Mouse (Mus musculus) adrenal gland, postnatal 36 days (tissue): ENCODE measurements at regions not wholly inside any gene's neighbourhood (a gene's known extent, or its start where the extent isn't known, plus 50 kb on each side); places are given as distances from the start of the nearest gene placed in this dataset.
A peak's percentile ranks its signal among the peaks of the same experiment; 100 is the strongest.

Experiments
- DNase-seq, 2 experiments: peaks; one replicate each; pipeline ENCODE4 v3.0.0; 2021; ENCODE audit warnings: mixed read lengths in 1 of 2

DNA sequence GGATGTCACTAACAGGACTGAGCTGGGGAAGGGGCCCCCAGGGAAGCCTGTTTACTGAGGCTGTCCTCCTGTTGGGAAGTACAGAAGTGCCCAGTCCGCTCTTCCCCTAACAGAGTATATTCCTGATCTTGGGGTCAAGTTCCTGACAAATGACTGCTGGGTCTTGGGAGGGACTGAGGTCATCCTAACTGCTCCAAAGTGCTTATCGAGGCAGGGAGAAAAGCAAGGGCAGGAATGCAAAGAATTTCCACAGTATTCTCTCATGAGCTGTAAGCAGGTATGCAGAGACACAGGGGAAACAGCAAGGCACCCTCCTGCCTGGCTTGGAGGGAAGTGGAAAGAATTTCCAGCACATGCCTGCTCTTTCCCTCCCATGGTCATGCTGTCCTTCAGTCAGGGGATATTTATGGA, 107.9 kb downstream of the Oma1 start:
- peak in 1 of 2 experiments; percentile 12 for DNase-seq

DNA sequence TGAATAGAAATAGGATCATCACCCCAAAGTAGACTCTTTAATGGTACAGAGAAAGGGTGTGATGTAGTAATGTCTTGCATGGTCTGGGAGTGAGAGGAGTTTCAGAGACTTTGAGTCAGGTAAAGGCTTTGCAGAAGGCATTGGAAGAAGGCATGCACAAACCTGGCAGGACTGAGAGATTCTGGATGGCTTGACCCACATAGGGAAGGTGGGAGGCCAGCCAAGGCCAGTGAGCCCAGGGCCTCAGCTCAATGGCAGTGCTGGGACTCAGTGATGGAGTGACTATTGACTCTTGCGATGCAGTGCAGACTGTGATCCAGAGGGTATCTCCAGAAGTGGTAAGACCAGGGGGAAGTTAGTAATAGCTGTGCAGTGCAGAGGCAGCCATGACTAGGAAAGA, 127.8 kb downstream of the Oma1 start:
- DNase-seq, result no peak

DNA sequence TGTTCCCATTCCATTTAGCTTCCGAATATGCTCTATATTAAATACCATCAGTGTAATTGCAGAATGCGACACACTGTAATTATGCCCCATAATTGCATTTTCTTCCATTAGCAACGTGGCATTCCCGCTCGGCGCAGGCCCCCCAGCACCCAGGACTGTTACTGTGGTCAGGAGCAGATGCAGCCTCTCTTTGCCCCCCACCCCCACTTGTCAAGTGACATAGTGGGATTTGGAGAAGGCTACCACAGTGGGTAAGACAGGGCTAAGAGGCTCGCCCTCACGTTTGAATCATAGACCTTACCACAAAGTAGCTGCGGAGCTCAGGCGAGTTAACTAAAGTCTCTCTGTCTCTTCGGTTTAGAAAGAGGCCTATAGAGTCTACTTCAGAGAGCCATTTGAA, 128.3 kb downstream of the Oma1 start:
- DNase-seq, result no peak

DNA sequence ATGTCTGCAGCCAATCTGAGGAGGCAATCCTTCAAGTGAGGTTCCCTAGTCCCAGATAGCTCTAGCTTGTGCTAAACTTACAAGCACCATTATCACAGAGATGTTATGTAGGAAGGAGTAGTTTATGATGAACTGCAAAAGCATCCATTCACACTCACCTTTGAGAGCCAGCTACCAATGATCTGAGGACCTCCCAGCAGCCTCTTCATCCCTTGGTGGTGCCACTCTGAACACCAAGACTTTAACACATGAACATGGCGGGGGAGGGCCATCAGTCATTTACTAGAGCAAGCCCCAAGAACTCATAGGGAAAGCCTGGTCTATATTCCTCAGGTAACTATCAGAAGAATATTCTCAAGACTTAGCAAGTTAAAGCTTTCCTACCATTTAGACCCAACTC, 135.7 kb downstream of the Oma1 start:
- DNase-seq, result no peak

DNA sequence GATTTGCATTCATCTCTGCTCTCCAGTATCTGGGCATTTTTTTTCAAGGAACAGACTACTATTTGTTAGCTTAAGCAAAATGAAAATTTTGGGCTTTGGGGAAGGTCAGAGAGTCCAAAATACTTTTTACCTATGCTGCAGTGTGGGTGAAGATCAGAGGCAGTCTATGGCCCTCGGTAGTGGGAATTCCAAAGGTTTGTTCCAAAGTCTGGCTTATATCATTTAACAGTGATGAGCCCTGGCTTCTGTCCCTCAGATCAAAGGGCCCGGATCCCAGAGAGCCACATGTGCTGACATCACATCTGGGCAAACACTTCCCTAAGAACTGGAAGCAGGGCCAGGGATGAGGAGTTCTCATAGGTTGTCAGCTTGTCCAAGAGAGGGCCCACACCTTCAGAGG, 136.5 kb downstream of the Oma1 start:
- DNase-seq, result no peak

DNA sequence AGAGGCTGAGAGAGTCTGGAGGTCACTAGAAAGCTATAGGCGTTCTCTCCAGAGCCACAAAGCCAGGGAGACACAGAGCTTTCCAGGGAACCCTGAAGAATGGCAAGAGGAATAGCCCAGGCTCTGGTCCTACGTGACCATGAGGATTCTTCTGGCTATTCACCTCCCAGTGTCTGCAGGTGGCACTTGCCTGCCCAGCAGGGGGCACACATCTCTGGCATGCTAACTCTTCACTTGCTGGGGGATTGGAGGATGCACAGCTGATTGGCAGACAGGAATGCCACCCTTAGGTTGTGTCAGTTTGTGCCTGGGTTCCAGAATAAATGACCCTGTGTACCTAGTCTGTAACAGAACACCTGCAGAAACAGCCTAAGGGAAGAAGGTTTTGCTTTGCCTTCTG, 141.8 kb downstream of the Oma1 start:
- no peak for DNase-seq

DNA sequence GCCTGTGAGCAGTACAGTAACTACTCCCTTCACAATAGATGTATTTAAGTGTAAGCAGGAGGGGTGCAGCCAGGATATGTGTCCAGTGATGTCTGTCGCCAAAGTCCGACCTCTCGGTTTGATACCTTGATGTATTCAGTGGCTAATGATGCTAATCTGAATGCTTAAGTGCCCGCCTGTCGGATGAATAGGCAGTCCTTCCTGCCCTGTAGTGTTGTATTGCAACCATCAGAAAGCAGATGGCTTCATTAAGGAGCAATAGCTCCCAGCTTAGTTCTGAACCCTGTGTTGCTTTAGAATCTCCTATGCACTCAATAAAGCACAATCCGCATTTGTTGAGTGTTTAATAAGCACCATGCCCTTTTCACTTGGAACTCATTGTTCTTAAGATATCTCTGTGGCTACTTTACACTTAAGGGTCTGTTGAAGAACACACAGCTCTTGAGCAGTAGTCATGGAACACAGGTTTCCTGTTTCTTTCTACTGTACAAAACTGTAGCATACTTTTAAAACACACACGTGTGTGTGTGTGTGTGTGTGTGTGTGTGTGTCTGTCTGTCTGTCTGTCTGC, 152.5 kb downstream of the Oma1 start:
- DNase-seq, result no peak

DNA sequence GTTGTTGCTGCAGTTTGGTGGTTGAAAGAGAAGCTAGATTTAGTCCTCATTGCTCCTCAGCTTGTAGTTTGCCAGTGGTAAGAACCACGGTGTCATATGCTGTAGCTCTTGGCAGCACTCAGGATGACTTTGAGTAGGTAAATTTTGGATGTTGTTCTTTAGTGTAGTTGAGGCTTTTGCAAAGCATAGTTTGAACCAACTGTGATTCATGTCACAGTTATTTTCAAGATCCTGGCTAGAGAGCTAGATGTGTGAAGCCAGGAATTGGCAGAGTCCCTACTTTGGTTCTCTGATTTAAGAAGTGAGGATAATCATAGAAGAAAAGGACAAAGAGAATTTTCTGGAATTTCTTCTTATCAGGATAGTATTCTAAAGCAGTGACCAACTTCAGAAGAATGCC, 143.6 kb upstream of the Dab1 start:
- DNase-seq, result no peak

DNA sequence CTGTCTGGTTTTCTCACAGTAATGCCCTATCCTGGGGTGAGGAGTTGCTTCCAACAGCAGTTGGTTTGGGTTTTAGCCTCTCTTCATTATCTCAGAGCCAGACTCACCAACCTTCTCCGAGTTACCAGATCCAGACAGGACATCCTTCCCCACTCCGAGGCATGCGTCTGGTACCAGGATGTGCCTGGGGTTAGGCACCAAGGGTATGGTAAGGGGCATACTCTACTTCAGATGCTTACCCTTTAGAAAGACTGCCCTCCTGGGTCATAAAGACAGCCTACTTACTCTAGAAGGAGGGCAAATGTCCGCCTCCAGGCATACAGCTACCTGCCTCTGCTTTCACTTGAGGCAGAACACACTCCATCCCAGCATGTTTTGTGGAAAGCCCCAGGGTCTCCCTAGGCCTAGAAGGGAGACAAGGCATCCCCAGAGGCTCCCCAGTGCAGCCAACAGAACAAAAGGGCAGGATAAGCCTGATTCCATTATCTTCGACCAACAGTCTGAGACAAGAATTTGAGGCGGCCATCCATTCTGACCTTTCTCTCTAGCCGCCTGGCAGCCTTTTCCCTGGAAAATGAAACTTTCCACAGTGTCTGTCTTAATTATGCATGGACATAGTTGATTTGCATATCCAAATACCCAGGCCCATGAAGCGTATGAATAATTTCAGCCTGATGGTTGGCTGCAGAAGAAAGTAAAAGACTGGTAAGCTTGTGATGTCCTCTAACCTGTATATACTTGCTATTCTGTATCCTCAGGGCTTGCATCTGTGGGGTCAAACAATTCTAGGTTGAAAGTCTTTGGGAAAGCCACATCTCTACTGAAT, 132.8 kb upstream of the Dab1 start:
- DNase-seq, result no peak

DNA sequence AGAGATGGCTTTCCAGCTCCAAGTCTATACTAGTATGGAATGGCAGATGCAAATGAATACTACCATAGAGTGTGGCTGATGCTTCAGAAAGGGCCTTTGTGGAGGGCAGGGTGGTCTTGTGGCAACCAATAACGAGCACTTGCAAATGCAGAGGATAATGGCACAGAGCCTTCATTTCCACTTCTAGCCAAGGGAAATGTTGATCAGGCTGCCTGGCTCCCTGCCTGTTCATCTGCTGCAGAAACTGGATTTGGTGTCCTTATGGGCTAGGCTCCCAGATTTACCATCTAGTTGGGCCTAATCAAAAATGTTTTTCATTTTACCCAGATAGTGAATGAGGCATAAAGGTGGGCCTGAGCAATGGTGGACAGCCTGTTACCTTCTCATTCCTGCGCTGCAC, 110.7 kb upstream of the Dab1 start:
- DNase-seq, result no peak

DNA sequence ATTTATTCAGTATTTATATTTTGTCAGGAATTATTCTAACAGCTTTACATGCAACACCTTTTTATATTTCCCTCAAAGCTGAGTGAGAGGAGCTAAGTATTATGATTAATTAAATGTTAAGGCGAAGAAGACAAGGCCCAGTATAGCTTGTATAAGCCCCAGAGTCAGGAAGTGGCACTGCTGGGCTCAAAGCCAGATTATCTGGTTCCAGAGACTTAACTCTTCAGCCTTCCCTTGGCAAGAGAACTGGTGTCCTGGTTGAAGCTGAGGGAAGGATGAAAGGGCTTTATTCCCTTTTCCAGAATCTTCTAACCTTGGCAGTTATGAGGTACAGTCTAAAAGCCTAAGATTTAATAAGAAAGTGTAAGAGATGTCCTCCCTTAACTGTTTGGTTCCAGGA, 106.3 kb upstream of the Dab1 start:
- peak in 1 of 2 experiments; percentile 2 for DNase-seq

DNA sequence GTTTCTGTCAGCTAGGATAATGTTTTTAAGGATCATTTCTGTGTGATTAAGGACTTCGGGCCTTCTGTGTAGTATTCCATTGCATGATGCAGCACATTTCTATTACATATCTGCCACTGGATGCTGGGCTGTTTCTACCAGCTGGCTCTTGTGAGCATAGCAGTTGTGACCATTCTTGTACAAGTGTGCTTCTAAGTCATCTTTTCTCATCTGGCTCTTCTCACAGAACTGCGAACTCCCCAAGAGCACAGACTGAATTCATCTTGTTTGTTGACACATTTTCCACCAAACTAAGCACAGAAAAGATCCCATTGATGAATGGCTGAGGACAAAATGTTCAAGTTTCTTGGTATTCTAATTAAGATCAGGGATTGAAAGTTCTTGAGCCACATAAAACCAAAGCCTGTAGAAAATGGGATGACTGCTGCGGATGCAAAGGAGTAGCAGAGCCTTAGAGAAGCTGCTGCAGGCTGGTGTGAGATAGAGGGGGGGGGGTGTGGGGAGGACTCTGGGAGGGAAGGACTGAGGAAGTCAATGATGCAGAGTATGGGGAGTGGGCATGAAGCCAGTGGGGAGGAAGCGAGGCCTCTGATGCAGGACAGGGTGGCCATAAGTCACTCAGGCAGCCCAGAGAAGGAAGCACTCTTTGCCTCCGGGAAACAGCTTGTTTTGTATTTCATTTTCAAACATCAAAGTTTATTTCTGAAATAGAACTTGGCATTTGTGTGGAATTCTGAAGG, 97.1 kb upstream of the Dab1 start:
- DNase-seq, result peak; percentile 7 to 8

DNA sequence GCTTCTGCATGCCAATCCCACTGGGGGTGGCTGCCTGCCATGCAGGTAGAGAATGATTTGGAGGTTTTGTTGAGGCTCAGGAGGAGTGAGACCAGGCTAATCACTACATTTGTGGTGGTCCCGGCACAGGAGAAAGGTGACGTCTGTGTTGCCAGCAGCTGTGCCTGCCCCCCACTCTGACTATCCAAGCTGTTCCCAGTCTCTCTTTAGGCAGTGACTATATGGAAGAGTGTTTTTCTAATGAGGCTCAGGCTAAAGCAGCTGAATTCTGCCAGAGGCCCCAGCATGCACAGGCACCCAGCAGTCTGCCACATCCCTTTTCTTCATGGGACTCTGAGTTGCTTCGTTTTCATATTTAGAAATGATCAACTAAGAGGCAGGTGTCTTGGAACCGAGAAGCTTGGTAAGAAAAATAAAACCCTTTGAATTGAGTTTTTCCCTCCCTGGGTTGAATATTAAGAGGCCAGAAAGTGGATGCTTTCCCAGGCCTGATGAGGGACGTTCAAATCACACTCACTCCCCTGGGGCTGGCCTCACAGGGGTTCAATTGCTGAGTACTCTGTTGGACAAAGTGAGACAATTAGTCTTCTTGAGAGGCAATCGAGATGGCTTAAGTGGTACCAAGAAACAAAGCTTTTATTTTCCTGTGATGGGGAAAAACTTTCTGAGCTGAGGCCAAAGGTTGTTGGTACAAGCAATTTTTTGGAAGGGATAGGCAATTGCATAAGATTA, 82.5 kb upstream of the Dab1 start:
- no peak for DNase-seq

DNA sequence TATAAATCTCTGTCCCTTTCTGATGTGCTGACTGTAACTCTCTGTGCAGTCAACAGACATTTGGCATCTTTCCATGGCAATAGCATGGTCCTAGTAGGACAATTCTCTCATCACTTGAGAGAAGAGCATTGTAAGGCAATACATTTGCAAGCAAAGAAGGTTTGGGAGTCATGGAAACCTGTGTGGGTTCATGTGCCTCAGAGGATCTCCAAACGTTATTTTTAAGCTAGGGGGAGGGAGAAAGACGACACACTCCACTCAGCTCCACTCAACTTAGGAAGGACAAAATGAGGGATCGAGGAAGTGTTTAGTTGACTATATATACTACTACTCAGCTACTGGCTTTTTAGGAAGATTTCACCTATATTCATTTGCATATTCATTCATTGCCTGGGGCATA, 78.2 kb upstream of the Dab1 start:
- no peak for DNase-seq

DNA sequence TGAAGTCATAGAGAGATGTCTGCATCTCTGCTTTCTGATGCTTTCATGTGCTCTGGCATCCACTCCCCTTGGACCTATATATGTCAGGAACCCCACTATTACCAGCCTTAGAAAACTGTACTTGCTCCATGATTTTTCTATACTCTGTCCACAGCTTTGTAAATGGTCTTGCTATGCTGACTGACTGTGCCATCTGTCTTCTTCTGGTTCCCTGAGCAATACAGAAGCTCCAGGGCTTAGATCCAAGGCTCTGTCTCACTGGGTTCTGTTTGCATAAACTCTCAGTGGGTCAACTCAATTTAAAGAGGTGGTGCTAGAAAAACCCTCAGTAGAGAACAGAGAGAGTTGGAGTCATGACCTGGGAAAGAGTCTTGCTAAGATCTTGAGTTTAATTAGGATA, 71.9 kb upstream of the Dab1 start:
- no peak for DNase-seq

DNA sequence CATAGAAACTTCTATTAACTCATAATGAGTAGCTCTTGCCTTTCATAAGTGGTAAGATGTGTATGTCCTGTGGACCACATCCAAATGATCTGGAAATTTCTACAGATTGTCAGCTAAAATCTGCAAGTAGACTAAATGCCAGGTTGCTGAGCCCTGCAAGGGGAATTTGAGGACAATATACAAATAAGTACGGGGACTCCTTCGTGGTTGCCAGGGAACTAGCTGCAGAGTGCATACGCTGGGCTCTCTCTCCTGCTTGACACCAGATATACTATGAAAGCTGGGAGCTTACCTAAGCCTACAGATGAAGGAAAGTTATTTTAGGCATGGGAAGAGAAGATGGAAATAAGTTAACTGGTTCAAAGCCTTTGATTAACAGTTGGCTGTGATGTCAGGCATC, 66.7 kb upstream of the Dab1 start:
- DNase-seq, result no peak

DNA sequence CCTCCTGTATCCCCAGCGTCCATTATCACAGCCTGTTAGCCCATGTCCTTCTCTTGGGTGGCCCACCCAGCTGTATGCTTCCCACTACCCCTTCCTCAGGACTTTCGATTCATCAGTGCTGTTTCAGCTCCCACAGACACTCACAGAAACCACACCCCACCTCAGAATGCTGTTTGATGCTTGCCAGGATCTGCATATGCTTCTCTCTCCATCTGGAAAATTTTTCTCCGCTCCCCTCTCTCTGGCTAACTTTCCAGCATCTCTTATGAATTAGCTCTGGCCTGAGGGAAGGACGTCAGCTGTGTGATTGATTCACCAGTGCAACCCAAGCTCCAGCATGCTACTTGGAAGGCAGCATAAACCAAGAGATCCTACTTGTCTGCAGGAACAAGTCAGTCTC, 66.0 kb upstream of the Dab1 start:
- DNase-seq, result no peak

DNA sequence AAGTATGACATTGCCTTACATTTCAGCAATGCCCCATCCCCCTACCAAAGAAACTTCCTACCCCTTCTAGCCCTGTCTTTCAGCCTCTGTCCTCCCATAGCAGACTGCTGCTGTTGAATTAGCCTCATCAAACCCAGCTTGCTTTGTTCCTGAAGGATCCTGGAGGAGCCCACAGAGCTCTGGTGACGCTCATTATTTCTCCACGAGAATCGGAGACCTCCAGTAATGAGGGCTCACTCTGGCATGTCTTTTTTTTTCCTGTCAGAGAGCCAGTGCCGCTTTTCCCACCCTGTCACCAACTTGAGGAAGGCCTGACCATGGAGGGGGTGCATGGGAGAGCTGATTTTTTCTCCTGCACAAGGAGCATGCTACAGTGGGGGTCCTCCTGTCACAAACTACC, 64.6 kb upstream of the Dab1 start:
- no peak for DNase-seq
